Mouse (Mus musculus): ENCODE results near the gene Plxna4.

GRCm38 (mm10) chr6:32456641-32457040 lies 131.4 kb downstream of the Plxna4 start:
- TF ChIP-seq CTCF (conservative IDR thresholded peaks at IDR 0.05 in 1 of 2, IDR thresholded peaks at IDR 0.05 in 1 of 2; ENCODE audit: low read depth in 2 of 2, low read length in 2 of 2) (no peak), MAFK (IDR thresholded peaks at IDR 0.05; ENCODE audit: insufficient replicate concordance, low read length) (no peak), MXI1 (IDR thresholded peaks at IDR 0.05; ENCODE audit: low read depth, low read length) (no peak), UBTF (IDR thresholded peaks at IDR 0.05; ENCODE audit: low read depth, low read length) (no peak), ELF1 (IDR thresholded peaks at IDR 0.05; ENCODE audit: low read depth, low read length) (no peak)
